Mouse (Mus musculus): ENCODE measurements around the gene Tiparp. TPM values are rescaled to one million over a fixed set of nuclear protein-coding genes. Genes with fewer than 3 reads are reported as not detected.

Gene Tiparp
- 58.9 TPM for polyA plus RNA-seq (2014; fragmentation: Illumina TruSeq; extraction: RNeasy Lipid Tissue Mini Kit (QIAGEN cat#74804); ENCODE audit: low read depth, low replicate concordance)

DNA sequence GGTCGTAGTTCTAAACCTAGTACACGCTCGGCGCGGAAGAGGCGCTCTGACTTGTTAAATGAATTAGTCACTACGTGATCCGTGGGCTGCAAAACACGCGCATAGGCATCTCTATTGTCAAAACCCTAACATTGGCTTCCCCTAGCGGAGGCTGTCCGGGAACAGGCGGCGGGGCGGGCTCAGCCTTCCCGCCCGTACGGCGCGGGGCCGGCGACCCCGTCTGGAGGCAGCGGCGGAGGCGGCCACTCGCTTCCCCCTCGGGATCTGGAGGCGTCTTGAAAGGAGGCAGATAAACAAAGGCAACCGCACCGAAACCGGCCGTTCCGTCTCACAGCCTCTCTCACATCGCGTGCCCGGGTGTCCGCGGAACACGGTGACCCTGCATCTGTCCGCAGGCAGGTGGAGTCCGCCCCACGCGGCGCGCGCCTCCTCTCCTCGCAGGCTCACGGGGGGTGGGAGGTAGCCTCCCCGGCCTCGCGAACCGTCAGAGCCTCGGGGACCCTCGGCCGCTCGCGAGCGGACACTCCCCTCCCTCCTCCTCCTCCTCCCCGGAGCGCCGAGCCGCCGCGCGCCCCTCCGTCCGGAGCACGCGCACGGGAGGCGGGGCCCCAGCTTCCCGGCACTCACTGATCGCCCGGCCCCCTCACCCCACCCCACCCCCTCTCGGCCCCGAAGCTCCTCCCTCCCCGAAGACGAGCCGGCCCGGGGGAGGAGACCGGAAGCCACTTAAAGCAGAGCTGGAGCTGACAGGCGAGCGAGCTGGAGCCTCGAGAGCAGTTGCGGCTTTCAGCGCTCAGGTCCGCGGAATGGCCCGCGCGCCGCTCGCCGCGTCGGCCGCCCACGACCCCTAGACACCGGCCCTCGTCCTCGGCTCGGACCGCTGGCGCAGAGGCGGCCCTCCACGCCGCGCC is at the start of gene Tiparp:
TSS of gene Tiparp (plus strand) at position 720 of the 911 bp plus-strand sequence.

Other genes starting within 250 kb of the Tiparp start
- gene Ssr3, start 135.8 kb upstream of the Tiparp start, polyA plus RNA-seq (2014; fragmentation: Illumina TruSeq; extraction: RNeasy Lipid Tissue Mini Kit (QIAGEN cat#74804); ENCODE audit: low read depth, low replicate concordance) = 663 TPM
- 13.4 TPM for gene Lekr1, start 137.8 kb downstream of the Tiparp start, polyA plus RNA-seq (2014; fragmentation: Illumina TruSeq; extraction: RNeasy Lipid Tissue Mini Kit (QIAGEN cat#74804); ENCODE audit: low read depth, low replicate concordance)